Mouse (Mus musculus) kidney, embryonic 16.5 days (tissue): ENCODE results near the gene Cblc. TPM values are rescaled to one million over a fixed set of nuclear protein-coding genes. Genes with fewer than 3 reads are reported as not detected.

Experiments used
- ATAC-seq: fragments of 200-750 bp; cut with Nextera tagmentation; 2 replicates; pipeline ENCODE4 v1.8.0; 2017; ENCODE audit warnings: moderate TSS enrichment; ENCODE audit not compliant: low FRiP score, low TSS enrichment
- H3K27ac ChIP-seq: fragments of 300-500 bp; sonication (generic); 2 replicates; pipeline ENCODE4 v1.5.1; 2014; ENCODE audit warnings: low read length
- H3K27me3 ChIP-seq: fragments of 300-500 bp; sonication (generic); 2 replicates; pipeline ENCODE4 v1.6.1; 2014; ENCODE audit warnings: low read length, control low read depth, mixed read lengths; ENCODE audit not compliant: insufficient read depth
- H3K36me3 ChIP-seq: fragments of 300-500 bp; sonication (generic); 2 replicates; pipeline ENCODE4 v1.6.1; 2014; ENCODE audit warnings: low read length, control low read depth, mixed read lengths; ENCODE audit not compliant: insufficient read depth
- H3K4me1 ChIP-seq: fragments of 300-500 bp; sonication (generic); 2 replicates; pipeline ENCODE4 v1.6.1; 2014; ENCODE audit warnings: low read length, control low read depth, mixed read lengths; ENCODE audit not compliant: insufficient read depth
- H3K4me2 ChIP-seq: fragments of 300-500 bp; sonication (generic); replicated peaks from 2 replicates; pipeline ENCODE4 v1.6.1; 2014; ENCODE audit warnings: low read depth, low read length
- H3K4me3 ChIP-seq: fragments of 300-500 bp; sonication (generic); 2 replicates; pipeline ENCODE4 v1.5.1; 2014; ENCODE audit warnings: mild to moderate bottlenecking, low read length
- H3K9ac ChIP-seq: fragments of 300-500 bp; sonication (generic); replicated peaks from 2 replicates; pipeline ENCODE4 v1.6.1; 2014; ENCODE audit warnings: low read length
- H3K9me3 ChIP-seq: fragments of 300-500 bp; sonication (generic); 2 replicates; pipeline ENCODE4 v1.6.1; 2016; ENCODE audit warnings: low read length, control low read depth
- WGBS: fragments of 180-500 bp; shearing (Covaris S2); extraction: QIAGEN DNeasy Blood & Tissue Kit; methylation state at CpG from one replicate; pipeline ENCODE4 v1.1.7; 2014; 5-methylcytosine and 5-hydroxymethylcytosine counted together
- polyA plus RNA-seq: library from polyadenylated mRNA; unstranded; fragments of >200 nt; fragmentation: Nextera tagmentation; extraction: Ambion mirVana; gene quantifications from 2 replicates; pipeline ENCODE4 v1.2.1, GENCODE M21; 2015

Cblc gene
- polyA plus RNA-seq, 1 experiment from 2014 or later = 9.4 TPM

DNA sequence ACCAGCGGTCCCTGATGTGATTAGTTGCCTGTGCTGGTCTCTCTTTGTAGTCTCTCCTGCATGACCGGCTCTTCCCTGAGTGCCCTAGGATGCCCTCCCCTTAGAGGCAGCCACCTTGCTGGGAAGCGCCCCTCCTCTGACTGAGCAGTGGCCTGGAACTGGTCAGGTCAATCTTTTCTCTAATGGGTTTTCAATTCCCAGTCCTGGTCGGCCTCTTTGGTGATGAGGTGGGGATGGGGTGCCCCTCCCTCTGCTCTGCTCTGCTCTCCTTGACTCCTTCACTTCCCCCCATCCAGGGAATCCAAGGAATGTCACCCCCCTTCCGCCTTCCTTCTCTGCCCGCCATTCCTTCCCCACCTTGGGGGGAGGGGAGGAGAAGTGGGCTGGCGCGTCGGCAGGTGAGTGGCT is 25.6 kb downstream of the Cblc start, which contains the start of gene Bcam:
Bcam (minus strand) TSS at position 33 of the 408 bp plus-strand sequence.
- peak; percentile 90 for ATAC-seq
- Histone ChIP-seq H3K9ac (peak within 1 kb of the TSS; percentile 90), H3K4me1 (peaks cover 39% of the 10 kb centered on the region), H3K4me2 (peak within 1 kb of the TSS; percentile 92), H3K9me3 (no peaks in the 10 kb centered on the region), H3K27me3 (no peaks in the 10 kb centered on the region), H3K36me3 (peaks cover 13% of the 10 kb centered on the region), H3K27ac (peak within 1 kb of the TSS; percentile 96), H3K4me3 (peak within 1 kb of the TSS; percentile 76)
- 2% methylated on average over 9 of the region's 9 CpGs for WGBS

DNA sequence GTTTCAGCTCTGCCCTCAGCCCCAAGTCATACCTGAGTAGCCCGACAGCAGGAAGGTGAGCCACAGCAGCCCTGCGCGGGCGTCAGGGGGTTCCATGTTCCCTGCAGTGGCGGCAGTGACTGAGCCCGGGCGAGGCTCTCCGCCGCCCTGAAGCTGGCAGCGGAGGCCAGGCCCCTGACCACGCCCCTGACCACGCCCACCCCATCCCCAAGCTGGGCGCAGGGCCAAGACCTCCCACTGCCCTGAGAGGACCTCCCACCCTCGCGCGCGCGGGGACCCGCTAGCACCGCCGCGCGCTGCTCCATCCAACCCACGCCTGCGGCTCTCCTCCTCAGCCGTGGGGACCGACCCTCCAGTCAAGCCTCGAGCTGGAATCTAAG is 26.2 kb downstream of the Cblc start:
- H3K4me1 ChIP-seq = peaks cover 39% of the 10 kb centered on the region
- ATAC-seq = peak; percentile 69
- WGBS = under 1% methylated on average over 28 of the region's 28 CpGs

DNA sequence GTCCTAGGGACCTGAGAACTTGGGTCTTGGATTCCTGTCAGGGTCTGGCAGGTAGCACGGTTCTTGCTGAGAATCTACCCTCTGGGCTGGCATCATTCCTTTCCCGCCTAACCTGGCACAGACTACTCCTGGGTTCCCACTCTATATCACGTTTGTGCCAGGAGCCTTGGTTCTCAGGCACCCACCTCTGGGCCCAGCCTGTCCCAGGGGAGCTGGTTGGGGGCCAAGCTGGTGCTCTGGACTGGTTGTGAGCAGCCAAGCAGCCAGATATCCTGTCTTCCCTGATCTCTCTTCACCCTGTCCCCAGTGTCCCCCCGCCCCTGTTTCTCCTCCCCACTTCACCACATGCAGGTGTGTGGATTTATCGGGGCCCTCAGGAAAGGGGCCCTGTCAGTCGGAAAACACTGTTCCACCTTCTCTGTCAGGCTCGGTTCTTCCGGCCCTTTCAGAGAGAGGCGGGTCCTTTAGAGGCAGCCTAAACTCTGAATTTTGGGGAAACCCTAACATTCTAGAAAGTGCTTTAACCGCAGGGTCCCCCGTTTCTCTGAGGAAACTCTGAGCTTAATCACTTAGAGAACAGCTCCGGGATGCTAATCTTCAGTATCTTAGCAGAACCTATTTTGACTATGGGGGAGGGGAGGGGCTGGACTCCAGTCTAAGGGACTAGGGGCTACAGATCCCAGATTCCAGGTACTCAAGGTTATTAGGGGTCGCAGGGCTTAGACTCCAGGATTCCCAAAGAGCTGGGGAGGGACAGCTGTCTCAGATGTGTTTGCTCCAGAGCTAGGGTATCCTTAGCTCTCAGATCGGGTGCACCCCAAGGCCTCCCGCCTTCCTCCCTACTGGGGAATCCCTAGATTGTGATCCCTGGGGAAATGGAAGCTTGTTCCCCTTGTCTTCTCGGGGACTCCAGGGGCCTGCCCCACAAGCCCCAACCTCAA is 26.9 kb downstream of the Cblc start:
- H3K9ac ChIP-seq = peak overlapping the region; percentile 90
- peaks cover 39% of the 10 kb centered on the region for H3K4me1 ChIP-seq
- H3K4me3 ChIP-seq = peak overlapping the region; percentile 76
- H3K27me3 ChIP-seq = no peaks in the 10 kb centered on the region
- WGBS = 7% methylated on average over 16 of the region's 16 CpGs
- no peaks in the 10 kb centered on the region for H3K9me3 ChIP-seq
- H3K4me2 ChIP-seq = peak overlapping the region; percentile 92
- peaks cover 24% of the 10 kb centered on the region for H3K36me3 ChIP-seq
- H3K27ac ChIP-seq = peak overlapping the region; percentile 96
- no peak for ATAC-seq

More for the DNA sequence above, 26.2 kb downstream of the Cblc start:
- Histone ChIP-seq H3K27ac (peak overlapping the region; percentile 96), H3K4me3 (peak overlapping the region; percentile 76), H3K4me2 (peak overlapping the region; percentile 92), H3K9ac (peak overlapping the region; percentile 90), H3K36me3 (peaks cover 19% of the 10 kb centered on the region), H3K27me3 (no peaks in the 10 kb centered on the region), H3K9me3 (no peaks in the 10 kb centered on the region)

GRCm38 (mm10) chr7:19769001-19769400 is 27.6 kb downstream of the Cblc start:
- H3K4me1 ChIP-seq = peaks cover 39% of the 10 kb centered on the region
- peaks cover 31% of the 10 kb centered on the region for H3K36me3 ChIP-seq
- no peaks in the 10 kb centered on the region for H3K27me3 ChIP-seq
- peak overlapping the region; percentile 90 for H3K9ac ChIP-seq
- H3K27ac ChIP-seq = peak overlapping the region; percentile 96
- peak overlapping the region; percentile 92 for H3K4me2 ChIP-seq
- peak overlapping the region; percentile 76 for H3K4me3 ChIP-seq
- ATAC-seq = peak; percentile 37
- 16% methylated on average over 4 of the region's 4 CpGs for WGBS
- H3K9me3 ChIP-seq = no peaks in the 10 kb centered on the region

GRCm38 (mm10) chr7:19768251-19768650 is 28.4 kb downstream of the Cblc start:
- 31% methylated on average over 14 of the region's 14 CpGs for WGBS
- peak overlapping the region; percentile 76 for H3K4me3 ChIP-seq

GRCm38 (mm10) chr7:19764581-19764980 is 32.0 kb downstream of the Cblc start:
- no peak overlapping the region for H3K4me3 ChIP-seq
- H3K36me3 ChIP-seq = peaks cover 51% of the 10 kb centered on the region
- H3K9me3 ChIP-seq = no peaks in the 10 kb centered on the region
- no peak overlapping the region for H3K4me2 ChIP-seq
- WGBS = 77% methylated on average over 9 of the region's 9 CpGs
- peaks cover 18% of the 10 kb centered on the region for H3K4me1 ChIP-seq
- no peak for ATAC-seq
- no peak overlapping the region for H3K9ac ChIP-seq
- H3K27me3 ChIP-seq = no peaks in the 10 kb centered on the region
- no peak overlapping the region for H3K27ac ChIP-seq

More at GRCm38 (mm10) chr7:19768251-19768650, 28.4 kb downstream of the Cblc start:
- Histone ChIP-seq H3K4me1 (peaks cover 39% of the 10 kb centered on the region), H3K9me3 (no peaks in the 10 kb centered on the region), H3K9ac (peak overlapping the region; percentile 90), H3K27me3 (no peaks in the 10 kb centered on the region), H3K27ac (peak overlapping the region; percentile 96), H3K36me3 (peaks cover 39% of the 10 kb centered on the region), H3K4me2 (peak overlapping the region; percentile 92)
- ATAC-seq = peak; percentile 10

DNA sequence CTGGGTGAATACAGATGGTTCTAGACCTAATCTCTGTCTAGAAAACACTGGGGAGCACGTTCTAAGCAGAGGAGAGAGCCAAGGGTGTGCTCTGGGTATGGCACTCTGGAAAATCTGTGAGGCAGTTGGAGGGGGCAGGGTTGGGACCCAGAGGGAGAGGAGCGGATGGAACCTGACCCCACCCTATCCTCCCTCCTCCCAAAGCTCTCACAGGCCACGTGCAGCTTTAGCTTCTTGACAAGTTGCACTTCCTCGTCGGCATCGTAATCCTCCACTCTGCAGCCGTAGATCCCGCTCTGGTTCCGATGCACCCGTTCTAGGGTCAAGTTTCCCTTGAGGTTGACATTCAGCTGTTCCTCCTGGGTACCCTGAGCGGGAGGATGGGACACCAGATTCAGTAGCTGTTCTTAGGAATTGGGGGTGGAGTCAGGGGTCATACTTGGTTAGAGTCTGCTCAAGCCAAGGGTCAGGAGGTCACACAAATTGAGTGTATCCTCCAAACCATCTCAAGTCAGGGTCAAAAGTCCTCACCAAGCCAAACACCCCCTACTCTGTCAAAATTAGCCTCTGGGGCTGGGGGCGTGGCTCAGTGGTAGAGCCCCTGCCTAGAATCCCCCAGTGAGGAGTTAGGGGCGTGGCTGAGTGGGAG is 32.7 kb downstream of the Cblc start:
- H3K27me3 ChIP-seq = no peaks in the 10 kb centered on the region
- 63% methylated on average over 13 of the region's 13 CpGs for WGBS
- H3K27ac ChIP-seq = no peak overlapping the region
- no peak for ATAC-seq
- no peak overlapping the region for H3K9ac ChIP-seq
- H3K9me3 ChIP-seq = no peaks in the 10 kb centered on the region
- H3K4me1 ChIP-seq = peaks cover 12% of the 10 kb centered on the region
- no peak overlapping the region for H3K4me2 ChIP-seq
- H3K4me3 ChIP-seq = no peak overlapping the region
- H3K36me3 ChIP-seq = peaks cover 53% of the 10 kb centered on the region

DNA sequence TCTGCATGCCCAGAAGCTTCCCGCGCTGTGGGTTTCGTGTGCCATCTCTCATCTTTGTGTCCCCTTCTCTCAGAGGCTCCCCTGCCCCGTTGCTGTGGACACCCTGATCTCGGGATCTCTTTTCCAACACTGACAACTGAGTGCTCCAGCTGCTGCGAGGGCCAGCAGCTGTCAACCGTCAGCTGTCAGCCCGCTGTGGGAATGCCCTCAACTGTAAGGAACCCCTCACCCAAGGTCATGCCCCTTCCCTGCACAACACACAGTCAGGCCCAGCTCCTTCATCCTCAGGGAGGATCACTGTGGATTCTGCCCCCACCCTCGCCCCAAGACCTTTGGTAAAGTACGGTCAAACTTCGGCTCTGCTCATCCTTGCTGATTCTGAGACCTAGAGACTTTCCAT is 34.3 kb downstream of the Cblc start:
- 46% methylated on average over 11 of the region's 11 CpGs for WGBS
- no peaks in the 10 kb centered on the region for H3K4me1 ChIP-seq
- H3K4me3 ChIP-seq = no peak overlapping the region
- H3K36me3 ChIP-seq = peaks cover 61% of the 10 kb centered on the region
- H3K4me2 ChIP-seq = no peak overlapping the region
- H3K9me3 ChIP-seq = no peaks in the 10 kb centered on the region
- no peak overlapping the region for H3K27ac ChIP-seq
- H3K27me3 ChIP-seq = no peaks in the 10 kb centered on the region
- peak; percentile 52 for ATAC-seq
- H3K9ac ChIP-seq = no peak overlapping the region

DNA sequence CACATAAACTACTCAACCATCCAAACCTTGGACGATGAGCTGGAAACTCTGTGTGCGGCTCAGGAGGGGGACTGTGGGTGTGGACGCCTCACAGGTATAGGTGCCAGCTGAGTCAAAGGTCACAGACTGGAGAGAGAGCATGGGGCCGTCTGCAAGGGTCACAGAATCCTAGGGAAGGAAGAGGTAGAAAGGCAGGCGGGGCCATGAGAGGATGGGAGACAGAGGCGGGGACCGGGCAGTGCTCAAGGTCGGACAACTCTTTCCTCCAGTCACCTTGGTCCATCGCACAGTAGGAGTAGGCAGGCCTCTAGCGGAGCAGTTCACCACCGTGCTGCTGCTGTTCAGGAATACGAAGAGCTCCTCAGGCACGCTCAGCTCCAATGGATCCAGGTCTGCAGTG is 36.6 kb downstream of the Cblc start:
- Histone ChIP-seq H3K9ac (no peak overlapping the region), H3K27ac (no peak overlapping the region), H3K4me2 (no peak overlapping the region), H3K4me1 (peaks cover 14% of the 10 kb centered on the region), H3K36me3 (peaks cover 41% of the 10 kb centered on the region), H3K4me3 (no peak overlapping the region), H3K9me3 (no peaks in the 10 kb centered on the region), H3K27me3 (no peaks in the 10 kb centered on the region)
- no peak for ATAC-seq
- 81% methylated on average over 13 of the region's 13 CpGs for WGBS
